Mouse (Mus musculus): ENCODE results near the gene Spin4. TPM values are rescaled to one million over a fixed set of nuclear protein-coding genes. Genes with fewer than 3 reads are reported as not detected.
A peak's percentile ranks its signal among the peaks of the same experiment; 100 is the strongest.

The Spin4 gene
- total RNA-seq (2021) = under 1 TPM; 0.49 to 0.66 TPM
- long read RNA-seq, experiment 1, full-length matches to known transcripts = 1 of 1 reads
- long read RNA-seq, experiment 1, partial matches to known transcripts = 0 of 1 reads
- long read RNA-seq, experiment 1, other reads (novel, unspliced or antisense) = 0 of 1 reads
- long read RNA-seq, experiment 2, full-length matches to known transcripts = 1 of 1 reads
- long read RNA-seq, experiment 2, partial matches to known transcripts = 0 of 1 reads
- long read RNA-seq, experiment 2, other reads (novel, unspliced or antisense) = 0 of 1 reads

- DNase-seq (ENCODE audit: low spot score in 2 of 2) = peak; percentile 55 to 70
Observed at GRCm38 (mm10) chrX:95026361-95026892, at the start of gene Spin4. Gene Spin4, minus strand, starts transcription at chrX:95026682.

GRCm38 (mm10) chrX:95027907-95028306, 1.4 kb upstream of the Spin4 start:
- no peak for DNase-seq (ENCODE audit: low spot score in 2 of 2)

GRCm38 (mm10) chrX:95025779-95026360, 612 bp downstream of the Spin4 start:
- peak in 1 of 2 experiments; percentile 1 for DNase-seq (ENCODE audit: low spot score in 2 of 2)

GRCm38 (mm10) chrX:95012033-95012432, 14.4 kb downstream of the Spin4 start:
- no peak for DNase-seq (ENCODE audit: low spot score in 2 of 2)

- DNase-seq (ENCODE audit: low spot score in 2 of 2) = no peak
Observed at GRCm38 (mm10) chrX:94998845-94999244, 27.6 kb downstream of the Spin4 start.

- DNase-seq (ENCODE audit: low spot score in 2 of 2) = no peak
Observed at GRCm38 (mm10) chrX:94994113-94994512, 32.4 kb downstream of the Spin4 start.

GRCm38 (mm10) chrX:94990903-94991302, 35.6 kb downstream of the Spin4 start:
- DNase-seq (ENCODE audit: low spot score in 2 of 2) = no peak

GRCm38 (mm10) chrX:94990080-94990825, 36.2 kb downstream of the Spin4 start:
- DNase-seq (ENCODE audit: low spot score in 2 of 2) = no peak

Other genes starting within 250 kb of the Spin4 start
- gene Arhgef9, start 170.2 kb upstream of the Spin4 start, total RNA-seq (2021) = 100 to 1,000 TPM; 293 to 298 TPM